Mouse (Mus musculus) layer of hippocampus, adult 6 months (tissue): ENCODE measurements around the gene Pnpt1. TPM values are rescaled to one million over a fixed set of nuclear protein-coding genes. Genes with fewer than 3 reads are reported as not detected.

Experiments
- long read RNA-seq, 2 experiments: library from polyadenylated mRNA; unstranded; transcript quantifications; one replicate each; pipeline ENCODE4 v2.0.0; 2019 to 2020
- polyA plus RNA-seq: library from polyadenylated mRNA; unstranded; fragments of <200 nt; fragmentation: Nextera tagmentation; gene quantifications from 2 replicates; pipeline ENCODE4 v1.2.3, GENCODE M21; 2021

The Pnpt1 gene
- polyA plus RNA-seq: 8.6 and 11.7 TPM in 2 replicates
- long read RNA-seq, experiment 1, transcript Pnpt1-201 (28 exons, 2,707 nt): major isoform, 8 of 11 reads
- long read RNA-seq, experiment 1, partial matches to known transcripts: 1 of 11 reads
- long read RNA-seq, experiment 1, other reads (novel, unspliced or antisense): 2 of 11 reads
- long read RNA-seq, experiment 2, transcript Pnpt1-201 (28 exons, 2,707 nt): major isoform, 87 of 121 reads
- long read RNA-seq, experiment 2, partial matches to known transcripts: 4 of 121 reads
- long read RNA-seq, experiment 2, other reads (novel, unspliced or antisense): 29 of 121 reads

DNA sequence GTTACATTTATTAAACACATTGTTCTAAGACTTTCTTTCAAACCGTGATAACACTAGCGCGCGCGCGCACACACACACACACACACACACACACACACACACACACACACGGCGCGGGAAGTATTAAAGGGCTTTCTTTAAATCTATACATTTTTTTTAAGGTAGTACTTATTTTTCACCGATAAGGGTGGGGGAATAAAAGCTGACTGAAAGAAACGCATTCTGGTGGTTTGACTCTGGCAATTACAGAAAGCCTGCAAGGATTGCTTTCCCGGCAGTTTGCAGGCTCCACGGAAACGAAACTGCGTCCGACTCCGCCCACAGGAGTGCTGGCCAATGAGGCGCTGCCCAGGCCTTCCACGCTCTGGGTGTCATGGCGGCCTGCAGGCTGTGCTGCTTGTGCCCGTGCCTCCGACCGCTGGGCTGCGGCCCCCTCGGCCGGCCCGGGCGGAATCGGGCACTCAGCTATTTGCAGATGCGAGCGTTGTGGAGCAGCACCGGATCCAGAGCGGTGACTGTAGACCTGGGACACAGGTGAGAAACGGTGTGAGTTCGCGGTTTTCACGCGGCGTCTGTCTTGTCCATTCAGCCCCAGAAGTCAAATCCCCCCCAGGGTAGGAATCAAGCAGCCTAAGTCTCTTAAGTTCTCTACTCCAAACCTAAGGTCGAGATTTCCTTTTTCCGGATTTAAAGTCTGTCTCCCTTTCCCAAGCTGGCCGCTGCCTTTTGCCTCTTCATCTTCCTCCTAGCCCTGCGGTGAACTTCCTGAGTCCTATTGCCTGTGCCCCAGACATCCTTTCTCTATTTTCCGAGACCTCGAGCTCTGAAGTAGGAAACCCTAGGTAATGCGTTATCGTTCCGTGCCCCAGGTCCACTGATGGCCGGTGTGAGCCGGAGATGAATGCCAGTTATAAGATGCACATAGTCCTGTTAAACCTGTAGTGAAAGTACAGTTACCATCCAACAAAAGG lies at the start of gene Pnpt1:
TSS of gene Pnpt1 (plus strand) at position 360 of the 971 bp plus-strand sequence.

DNA sequence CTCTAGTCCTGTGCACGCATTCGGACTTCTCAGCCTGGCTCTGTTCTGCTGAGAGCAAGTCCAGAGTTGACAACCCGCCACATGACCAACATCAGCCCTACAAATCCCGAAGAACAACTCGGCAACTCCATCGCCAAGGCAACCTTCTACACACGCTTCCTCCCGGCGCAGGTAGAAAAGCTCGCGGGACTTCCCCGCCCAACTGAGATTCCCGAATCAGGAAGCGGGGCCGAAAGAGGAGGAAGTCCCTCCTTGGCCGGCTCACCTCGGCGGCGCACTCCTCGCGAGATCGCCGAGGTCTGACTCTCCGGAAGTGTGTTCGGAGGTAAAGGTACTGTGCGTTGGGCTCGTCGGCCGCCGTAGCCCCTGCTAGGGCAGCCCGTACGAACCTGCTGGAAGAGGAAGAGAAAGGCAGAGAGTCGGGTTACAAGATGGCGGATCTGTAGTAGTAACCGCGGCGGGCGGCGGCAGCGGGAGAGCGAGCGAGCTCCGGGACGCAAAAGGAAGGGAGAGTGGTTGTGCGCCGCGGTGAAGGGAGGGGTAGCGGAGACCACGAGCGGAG lies 42.1 kb downstream of the Pnpt1 start, which contains the start of gene Ppp4r3b:
TSS of gene Ppp4r3b (plus strand) at position 328 of the 562 bp plus-strand sequence.

Other genes starting within 250 kb of the Pnpt1 start
- 18.2 and 20.4 TPM in 2 replicates for gene Ppp4r3b, start 42.1 kb downstream of the Pnpt1 start, polyA plus RNA-seq
- 135 and 137 TPM in 2 replicates for gene Cfap36, start 116.7 kb downstream of the Pnpt1 start, polyA plus RNA-seq
- gene Ccdc88a, start 242.9 kb downstream of the Pnpt1 start, polyA plus RNA-seq: 10.1 and 15.4 TPM in 2 replicates